Mouse (Mus musculus) adrenal gland, postnatal 10 days (tissue): ENCODE data around the gene Zdhhc23. TPM values are rescaled to one million over a fixed set of nuclear protein-coding genes. Genes with fewer than 3 reads are reported as not detected.

ENCODE experiments used
- DNase-seq: peaks from one replicate; pipeline ENCODE4 v3.0.0; 2021; ENCODE audit warnings: mixed read lengths
- total RNA-seq, 2 experiments: library from RNA; stranded (reverse); gene quantifications; 2 replicates each; pipeline ENCODE4 v1.2.3; 2021

Zdhhc23 gene
- total RNA-seq, 2 experiments from 2014 or later = 1.5 to 2.2 TPM

DNA sequence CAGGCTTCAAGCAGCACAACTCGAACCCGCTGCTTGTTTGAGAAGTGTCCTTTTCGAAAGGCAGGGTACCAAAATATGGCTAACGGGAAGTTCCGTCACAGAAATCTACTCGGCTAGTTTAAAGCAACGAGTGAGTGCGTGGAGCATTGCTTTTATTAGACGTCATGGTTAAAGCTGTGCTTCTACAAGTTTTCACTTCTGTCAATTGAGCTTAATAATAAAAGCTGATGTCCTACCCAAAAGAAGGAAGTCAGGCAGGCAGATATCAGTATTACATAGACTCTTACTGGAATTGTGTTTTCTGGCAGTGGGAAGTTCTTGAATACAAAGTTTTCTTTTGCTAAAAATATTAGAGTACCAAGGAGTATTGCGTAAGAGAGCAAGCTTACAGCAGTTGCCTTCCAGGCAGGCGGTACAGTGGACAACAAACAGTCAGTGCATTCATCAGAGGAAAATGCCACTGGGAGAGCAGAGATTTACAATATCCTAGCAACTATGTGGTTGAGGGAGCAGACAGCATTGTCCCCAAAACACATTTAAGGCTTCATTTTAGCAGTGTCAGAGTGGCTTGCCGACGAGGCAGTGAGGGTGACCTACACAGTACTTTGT lies 13.7 kb downstream of the Zdhhc23 start:
- no peak for DNase-seq

DNA sequence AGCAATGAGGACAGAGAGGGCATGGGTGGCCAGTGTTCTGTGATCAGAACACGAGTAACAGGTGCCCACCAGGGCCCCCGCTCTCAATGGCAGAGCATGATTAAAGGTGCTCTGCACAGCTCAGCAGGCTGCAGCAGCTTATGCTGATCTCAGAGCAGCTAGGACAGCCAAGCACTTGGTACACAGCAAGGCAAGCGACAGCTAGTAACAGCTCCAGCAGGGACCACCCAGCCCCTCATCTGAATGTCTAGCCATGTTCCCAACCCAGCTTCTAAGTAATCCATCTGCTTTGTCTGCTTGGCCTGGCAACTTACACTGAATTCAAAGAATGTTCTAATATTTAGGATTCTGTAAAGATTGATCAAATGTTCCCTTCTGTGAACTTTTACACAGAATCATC lies 15.8 kb downstream of the Zdhhc23 start:
- DNase-seq = no peak

DNA sequence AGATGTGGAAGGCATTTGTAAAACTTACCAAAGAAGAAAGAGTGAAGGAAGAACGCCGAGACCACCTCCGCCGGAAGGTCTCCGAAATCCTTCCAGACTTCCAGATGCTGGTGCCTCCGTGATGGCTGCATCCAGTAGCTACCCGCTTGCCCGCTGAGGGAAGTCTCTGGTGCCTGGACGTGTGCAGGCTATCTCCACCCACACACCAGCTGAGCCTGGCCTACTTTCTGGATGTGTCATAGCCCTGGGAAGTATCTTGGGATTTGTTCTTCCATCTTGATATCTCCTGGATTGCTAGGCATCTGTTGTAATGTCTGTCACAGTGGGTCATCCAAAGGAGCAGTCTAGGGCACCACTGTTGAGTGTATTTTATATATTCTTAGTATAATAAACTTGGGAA lies 16.3 kb downstream of the Zdhhc23 start:
- no peak for DNase-seq

DNA sequence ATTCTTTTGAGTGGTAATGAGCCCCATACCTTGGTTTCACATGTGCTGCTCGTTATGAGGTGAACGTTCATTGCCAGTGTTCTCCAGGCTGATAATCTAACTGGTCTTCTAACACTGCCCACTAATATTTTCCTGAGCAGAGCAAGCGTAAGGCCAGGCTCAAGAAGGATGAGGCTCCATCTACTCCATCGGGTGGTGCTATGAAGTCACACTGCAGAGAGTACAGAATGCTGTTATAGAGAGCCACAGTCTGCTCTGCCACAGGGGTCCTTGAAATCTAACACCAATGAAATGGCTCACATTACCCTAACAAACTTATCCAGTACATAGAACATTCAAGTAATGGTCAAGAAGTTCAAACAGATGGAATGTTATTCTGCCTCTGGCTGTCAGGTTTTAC lies 21.6 kb downstream of the Zdhhc23 start:
- no peak for DNase-seq

DNA sequence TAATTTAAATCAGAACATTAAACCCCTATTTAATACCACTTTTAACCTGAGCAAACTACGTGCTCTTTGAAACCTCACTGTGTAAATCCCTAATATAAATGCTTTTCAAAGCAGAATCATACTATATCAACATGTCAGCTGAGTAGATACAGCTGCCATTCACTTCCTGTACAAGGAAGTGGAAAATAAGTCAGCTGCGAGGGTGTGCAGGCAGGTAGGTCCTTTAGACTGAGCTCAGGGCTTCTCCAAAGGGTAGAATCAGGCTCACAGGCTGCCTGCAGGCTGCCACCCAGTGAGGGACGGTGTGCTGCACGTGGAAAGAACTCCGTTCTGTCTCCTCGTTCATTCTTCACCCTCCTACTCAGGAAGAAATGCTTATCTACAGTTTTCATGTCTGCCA lies 24.7 kb downstream of the Zdhhc23 start:
- DNase-seq = no peak

DNA sequence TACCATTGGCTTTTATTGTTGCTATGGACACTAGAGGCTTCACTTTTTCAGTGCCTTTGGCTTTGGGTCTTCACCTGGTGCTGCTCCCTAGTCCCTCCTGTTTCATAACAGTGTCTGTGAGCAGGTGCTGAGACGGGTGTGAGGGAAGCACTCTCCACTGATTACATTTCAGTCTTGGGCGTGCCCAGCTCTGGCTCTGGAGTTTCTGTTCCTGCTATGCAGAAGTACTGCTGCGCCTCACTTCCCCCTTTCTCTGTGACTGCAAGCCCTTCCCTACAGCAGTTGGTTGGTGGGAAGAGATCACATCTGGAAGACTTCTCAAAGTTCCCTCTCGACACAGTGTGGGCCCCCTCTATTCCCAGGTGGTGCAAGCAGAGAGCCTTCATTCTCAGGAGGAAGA lies 28.0 kb downstream of the Zdhhc23 start:
- no peak for DNase-seq

DNA sequence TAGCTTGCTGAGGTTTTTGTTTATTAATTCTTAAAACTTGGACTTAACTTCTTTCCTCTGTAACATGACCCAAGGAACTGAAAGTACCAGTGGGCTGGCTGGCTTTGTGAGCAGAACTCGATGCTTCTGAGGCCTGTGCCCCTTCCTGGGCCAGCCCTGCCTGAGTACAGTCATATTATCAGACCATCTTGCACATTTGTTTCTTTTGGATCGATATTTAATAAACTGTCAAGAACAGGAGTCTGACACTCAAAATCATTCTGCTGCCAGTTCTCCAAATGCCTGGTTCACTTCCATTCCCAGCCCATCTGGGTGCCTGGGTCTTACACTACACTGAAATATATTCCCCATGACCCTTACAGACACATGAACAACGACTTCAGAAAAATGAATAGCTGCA lies 33.7 kb downstream of the Zdhhc23 start:
- DNase-seq = no peak

DNA sequence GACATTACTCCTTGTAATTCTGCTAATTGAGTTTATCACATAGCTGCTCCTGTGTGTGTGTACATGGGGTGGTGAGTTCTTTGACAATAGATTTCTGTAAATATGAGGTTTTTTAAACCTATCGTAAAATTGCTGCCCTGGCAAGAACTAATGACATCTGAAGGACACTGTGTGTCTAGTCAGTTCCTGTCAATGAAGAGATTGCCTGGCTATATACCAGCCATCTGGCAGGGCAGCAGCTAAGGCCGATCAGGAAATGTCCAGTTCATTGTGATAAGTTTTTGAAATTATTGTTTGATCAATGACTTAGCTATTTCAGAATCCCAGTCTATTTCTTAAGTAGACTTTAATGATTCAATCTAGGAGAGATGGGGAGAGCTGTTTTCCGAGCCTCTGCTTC lies 34.2 kb downstream of the Zdhhc23 start:
- no peak for DNase-seq

DNA sequence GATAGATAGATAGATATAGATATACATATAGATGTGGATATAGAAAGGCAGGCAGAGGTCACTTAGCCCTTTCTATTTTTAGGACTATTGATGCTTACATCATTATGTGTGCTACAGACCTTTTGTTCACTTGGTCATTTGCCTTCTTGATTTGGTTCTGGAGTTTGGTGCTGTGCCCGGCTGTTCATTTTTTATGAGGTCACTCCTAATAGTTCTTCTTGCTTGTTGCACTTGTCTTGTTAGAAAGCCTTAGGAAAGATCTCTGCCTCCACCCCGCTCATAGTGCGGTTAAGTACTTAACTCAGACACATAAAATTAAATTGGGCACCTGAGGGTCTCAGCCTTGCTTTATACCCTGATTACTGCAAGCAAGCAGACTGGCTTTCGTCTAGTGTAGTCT lies 38.7 kb downstream of the Zdhhc23 start:
- DNase-seq = peak; percentile 20

DNA sequence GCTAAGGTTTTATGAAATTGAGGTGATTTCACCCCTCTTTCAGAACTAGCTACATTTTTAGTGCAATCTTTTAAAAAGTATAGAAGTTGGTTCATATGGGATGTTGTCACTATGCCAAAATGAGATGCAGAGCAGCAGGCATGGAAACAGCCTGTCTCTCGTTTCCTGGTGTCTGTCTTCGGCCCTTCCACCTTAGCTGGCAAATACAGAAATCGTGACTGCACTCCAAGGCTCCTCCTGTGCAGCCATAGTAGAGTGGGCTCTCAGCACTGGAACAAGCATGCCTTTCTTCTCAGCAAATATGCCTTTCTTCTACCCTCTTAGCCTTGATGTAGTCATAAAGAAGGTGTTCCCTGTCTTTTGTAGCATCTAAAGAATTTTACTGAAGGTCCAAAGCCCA lies 43.7 kb downstream of the Zdhhc23 start:
- DNase-seq = no peak

DNA sequence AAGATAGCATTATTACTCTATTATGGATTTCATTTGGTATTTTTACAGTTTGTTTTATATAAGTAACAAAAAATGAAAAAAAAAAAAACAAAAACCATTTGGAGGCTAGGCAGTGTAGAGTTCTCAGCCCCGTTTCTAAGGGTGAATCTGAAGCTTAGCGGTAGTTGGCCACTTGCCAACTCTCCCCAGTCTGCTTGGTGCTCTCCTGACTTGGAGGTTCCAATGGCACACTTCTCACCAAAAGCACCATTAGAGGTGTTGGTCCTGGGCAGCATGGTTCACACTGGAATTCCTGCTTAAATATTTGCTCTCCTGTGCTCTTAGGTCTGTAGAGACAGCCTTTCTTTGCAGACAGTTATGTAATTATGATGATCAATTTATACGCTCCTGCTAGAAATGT lies 44.2 kb downstream of the Zdhhc23 start:
- DNase-seq = no peak

DNA sequence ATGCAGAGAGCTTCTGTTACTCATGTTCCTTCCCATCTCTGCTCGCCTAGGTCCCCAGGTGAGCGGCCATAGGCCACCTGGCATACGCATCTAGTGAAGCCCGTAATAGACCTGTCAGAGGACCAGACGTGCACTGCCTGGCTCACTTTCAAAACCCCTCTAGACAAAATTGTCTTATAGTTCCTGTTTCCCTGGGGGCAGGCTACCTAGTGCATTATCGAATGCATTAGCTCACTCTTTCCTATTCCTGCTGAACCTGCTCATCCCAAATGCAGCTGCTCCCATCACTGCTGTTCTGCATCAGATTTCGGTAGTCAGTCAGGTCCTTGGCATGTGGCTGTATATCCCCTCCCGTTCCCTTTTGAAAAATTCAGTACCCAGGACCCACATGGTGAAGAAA lies 44.7 kb downstream of the Zdhhc23 start:
- no peak for DNase-seq

DNA sequence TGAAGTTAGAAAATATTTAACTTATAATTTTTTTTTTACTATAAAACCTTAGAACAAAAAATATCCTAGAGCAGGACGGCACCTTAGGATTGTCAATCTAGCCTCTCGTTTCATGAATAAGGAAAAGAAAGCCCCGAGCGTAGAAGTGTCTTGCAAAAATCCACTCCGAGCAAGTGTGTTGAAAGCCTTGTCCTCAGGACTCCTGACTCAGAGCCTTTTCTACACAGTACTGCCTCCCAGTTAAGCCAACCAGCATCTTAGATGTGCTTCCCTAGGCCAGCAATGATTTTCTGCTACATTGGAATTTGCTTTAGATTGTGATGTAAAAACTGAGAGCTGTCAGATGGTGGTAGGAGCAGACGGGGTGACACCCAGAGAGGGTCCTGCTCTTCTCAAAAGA lies 46.5 kb downstream of the Zdhhc23 start:
- no peak for DNase-seq

DNA sequence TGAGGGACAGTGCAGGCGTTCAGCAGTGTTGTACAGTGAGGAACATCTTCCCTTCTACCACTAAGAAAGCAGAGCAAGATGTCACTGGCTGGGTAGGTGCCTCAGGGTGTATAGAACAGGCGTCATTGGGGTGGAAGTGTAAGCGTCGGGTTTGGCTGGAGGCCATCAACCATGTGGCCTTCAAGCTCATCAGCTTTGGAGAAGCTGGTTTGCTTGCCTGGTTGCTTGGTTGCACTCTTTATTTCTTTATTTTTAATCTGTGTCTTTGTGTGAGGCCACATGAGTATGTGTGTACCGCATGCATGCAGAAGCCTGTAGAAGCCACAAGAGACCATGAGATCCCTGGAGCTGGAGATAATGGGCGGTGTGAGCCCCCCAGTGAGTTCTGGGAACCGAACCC lies 47.3 kb downstream of the Zdhhc23 start:
- DNase-seq = no peak

DNA sequence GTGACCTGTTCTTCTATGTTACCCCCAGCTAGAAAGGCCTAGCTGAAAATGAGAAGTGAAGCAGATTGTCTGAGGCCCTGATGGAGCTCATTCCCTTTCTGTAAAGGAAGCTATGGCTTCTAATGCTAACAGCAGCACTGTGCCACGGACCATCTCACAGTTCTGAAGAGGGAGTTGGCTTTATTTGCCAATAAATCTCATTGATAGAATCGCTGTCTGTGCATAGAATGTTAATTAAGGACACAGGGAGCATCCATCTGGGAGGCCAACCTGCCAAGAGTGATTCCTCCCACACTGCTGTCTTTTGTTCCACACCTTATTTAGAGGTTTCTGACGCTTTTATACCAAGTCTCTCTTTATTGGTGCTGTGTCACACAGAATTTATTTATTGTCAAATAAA lies 48.1 kb downstream of the Zdhhc23 start:
- DNase-seq = no peak

DNA sequence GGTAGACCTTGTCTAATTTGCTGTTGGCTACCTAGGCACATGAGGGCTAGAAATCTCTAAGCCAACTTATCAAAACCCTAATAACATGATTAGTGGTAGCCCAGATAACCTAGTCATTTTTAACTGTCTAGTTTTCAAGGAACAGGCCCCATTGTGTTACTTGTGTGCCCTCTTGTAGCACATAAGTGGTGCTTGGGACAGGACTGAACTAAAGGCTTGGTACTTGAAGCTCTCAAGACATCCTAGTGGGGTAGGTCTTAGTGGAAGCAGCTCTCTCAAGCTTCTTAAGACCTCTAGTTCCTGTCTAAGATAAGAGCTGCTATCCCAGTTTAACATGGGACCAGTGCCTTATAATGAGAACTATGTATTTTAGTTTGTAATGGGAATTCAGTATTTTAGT lies 49.0 kb downstream of the Zdhhc23 start:
- no peak for DNase-seq

DNA sequence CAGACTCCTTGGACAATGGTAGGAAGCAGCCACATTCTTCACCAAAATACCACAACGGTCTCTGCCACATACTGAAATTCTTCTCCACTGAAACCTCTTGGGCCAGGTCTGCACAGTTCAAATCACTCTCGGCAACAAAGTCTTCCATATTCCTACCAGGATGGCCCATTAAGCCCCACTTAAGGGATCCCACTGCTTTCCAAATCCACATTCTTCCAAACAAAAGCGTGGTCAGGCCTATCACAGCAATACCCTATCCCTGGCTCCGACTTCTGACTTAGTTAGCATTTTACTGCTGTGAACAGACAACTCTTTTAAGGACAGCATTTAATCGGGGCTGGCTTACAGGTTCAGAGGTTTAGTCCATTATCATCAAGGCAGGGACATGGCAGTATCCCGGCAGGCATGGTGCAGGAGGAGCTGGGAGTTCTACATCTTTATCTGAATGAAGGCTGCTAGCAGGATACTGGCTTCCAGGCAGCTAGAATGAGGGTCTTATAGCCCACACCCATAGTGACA lies 53.2 kb downstream of the Zdhhc23 start, which contains the start of gene Qtrt2:
Gene Qtrt2 (minus strand): TSS at position 469 of the 519 bp plus-strand sequence.
- DNase-seq = no peak

DNA sequence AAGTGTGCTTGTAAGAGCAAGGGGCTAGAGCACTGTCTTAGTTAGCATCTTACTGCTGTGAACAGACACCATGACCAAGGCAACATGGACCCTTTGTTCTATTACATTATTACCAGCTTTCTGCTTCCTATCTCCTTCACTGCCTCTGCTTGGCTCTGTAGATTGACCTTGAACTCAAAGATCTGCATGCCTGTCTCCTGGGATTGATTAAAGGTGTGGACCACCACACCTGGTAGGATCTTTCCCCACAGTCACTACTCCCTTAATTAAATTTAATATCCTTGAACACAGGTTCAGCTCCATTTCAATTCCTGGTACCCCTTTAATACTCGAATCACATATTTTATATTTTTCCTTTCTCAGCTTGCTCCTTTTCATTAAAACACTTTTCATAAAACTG lies 53.7 kb downstream of the Zdhhc23 start:
- DNase-seq = no peak

DNA sequence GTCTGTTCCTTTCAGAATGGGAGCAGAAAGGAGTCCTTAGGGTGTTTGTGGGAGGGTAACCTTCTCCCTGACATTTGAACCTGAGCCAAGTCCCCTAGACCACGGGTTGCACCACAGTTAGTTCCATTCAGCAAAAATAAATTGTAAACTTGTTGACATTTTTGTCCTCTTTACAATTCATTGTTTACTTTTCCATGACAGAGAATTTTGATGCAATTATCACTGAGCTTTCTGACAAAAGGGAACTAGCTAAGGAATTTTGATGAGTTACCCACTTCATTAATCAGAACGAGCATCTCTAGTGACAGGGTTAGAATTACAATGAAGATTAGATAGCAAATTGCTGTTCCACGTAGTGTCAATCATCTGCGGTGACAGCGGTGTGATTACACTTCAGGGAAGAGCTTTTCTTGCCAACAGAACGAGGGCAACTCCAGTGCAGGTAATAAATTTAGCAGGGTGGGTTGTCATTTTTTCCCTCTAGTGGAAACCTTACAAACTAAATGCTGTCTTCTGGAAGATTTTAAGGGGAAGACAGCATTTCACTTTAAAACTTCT lies 54.5 kb downstream of the Zdhhc23 start:
- DNase-seq = no peak

DNA sequence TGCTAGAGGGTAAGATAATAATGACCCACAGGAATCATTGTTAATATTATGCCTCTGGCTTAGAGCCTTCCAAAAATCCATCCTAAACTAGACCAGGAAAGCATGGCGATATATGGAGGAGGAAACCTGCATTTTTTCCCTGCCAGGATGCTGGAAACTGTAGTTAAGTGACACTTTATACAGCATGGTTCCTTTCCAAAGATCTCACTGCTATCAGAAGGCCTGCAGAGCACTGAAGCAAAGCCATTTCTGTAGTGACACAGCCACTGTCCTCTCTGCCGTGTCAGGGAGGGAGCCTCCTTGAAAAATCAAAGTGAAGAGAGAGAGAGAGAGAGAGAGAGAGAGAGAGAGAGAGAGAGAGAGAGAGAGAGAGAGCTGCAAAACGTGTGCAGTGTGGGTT lies 57.0 kb downstream of the Zdhhc23 start:
- no peak for DNase-seq

DNA sequence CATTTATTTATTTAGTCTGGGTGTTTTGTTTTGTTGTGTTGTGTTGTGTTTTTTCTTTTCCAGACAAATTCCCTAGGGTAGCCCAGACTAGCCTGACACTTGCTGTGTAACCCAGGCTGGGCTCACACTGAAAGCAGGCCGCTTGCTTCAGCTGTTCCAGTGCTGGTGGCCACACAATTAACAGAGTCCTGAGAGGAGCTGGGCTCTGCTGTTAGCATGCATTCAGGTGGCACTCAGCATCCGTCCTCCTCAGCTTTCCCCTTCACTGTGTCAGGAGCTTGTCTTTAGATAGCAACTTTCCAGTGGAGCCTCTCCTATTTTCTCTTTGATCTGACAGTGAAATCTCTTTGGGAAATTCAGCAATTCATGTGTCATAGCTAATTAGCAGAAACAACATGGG lies 57.6 kb downstream of the Zdhhc23 start:
- DNase-seq = no peak

DNA sequence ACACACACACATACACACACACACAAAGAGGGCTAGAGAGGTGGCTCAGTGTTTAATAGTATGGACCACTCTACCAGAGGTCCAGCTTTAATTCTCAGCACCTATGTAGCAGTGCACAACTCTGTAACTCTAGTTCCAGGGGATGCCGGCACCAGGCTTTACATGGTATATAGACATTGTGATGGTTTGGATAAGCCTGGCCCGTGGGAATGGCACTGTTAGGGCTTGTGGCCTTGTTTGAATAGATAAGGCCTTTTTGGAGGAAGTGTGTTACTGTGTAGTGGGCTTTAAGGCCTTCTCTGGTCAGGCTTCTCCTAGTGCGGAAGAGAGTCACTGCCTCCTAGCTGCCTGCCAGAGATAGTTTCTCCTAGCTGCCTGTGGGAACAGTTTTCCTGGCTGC lies 60.7 kb downstream of the Zdhhc23 start:
- no peak for DNase-seq
